Comparison of ENCODE assay signal across 8 mouse cellular contexts in the genomic region with DNA sequence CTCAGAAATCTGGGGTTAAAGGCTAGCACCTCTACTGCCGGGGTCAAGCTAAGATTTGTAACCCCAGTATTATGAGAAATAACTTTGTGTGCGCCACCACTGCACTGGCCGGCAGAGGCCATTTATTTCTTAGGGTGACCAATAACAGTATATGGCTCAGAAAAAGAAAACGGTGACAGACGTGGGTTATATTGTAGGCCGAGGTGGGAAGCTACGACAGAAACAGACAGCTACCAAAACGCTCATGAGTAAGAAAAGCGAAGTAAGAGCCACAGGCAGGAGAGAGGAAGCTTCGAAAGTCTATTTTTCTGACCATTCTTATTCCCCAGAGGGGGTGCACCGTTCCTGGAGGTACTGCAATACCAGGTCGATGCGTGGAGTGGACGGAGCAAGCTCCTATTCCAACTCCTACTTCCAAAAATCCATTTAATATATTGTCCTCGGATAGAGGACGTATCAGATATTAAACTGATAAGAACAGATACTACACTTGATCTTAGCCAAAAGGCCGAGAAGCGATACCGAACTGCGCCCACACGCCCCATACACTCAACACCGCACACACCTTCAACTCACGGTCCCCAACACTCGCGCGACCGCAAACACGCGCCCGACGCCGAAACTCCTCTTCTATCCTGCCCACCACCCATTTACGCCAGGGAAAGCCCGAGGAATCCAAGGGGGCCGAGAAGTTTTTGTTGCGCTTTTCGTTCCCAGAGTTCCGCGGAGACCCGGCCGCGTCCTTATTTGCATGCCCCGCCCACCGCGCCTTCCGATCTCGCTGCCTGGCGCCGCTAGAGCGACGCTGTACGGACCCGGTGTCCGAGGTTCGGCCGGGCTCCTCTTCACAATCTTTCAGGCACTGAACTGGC. TPM values are rescaled to one million over a fixed set of nuclear protein-coding genes. Genes with fewer than 3 reads are reported as not detected.
DNase-seq lines count a peak whose midpoint lies in the region; ATAC-seq lines count a peak whose summit lies in the region.
"Not testable (repeated sequence)": the region's sequence is repeated elsewhere in the genome, so short reads cannot be mapped to it uniquely, and the experiment has no call there.

No protein-coding gene starts in this region.

- intact Hi-C loops in gastrocnemius, postnatal 36 days (cut with DNase I); left cerebral cortex, postnatal 14 days (cut with DNase I): not testable (repeated sequence)

- not testable (repeated sequence) for H3K36me3 ChIP-seq in intestine, embryonic 14.5 days (ENCODE audit: control insufficient read depth, insufficient read depth, low read length); megakaryocyte, embryonic 14.5 days (replicated peaks; ENCODE audit: low read length)

- not testable (repeated sequence) for H3K9me3 ChIP-seq in intestine, embryonic 14.5 days (ENCODE audit: control insufficient read depth, low read length); megakaryocyte, embryonic 14.5 days

- under 1% methylated on average over 42 of the region's 56 CpGs for WGBS in intestine, embryonic 14.5 days

- H3K27ac ChIP-seq in intestine, embryonic 14.5 days (ENCODE audit: low read depth) = peak overlapping the region; percentile 92

- H3K27me3 ChIP-seq in intestine, embryonic 14.5 days (replicated peaks; ENCODE audit: control insufficient read depth, insufficient read depth, low read length); megakaryocyte, embryonic 14.5 days (replicated peaks): not testable (repeated sequence)

- peak overlapping the region; percentile 18; the same call in 1 of the 2 replicates for H3K4me3 ChIP-seq in intestine, embryonic 14.5 days (ENCODE audit: low read depth, low read length)
- peak overlapping the region; percentile 83 for H3K4me3 ChIP-seq in megakaryocyte, embryonic 14.5 days (replicated peaks)

- peak; percentile 78 for DNase-seq in adrenal gland, postnatal 14 days
- peak; percentile 83 for DNase-seq in embryo, embryonic 9.5 days (ENCODE audit: extremely low spot score)
- peak; percentile 39 to 62 for DNase-seq in gastrocnemius, postnatal 36 days
- peak; percentile 92 for DNase-seq in intestine, embryonic 14.5 days (ENCODE audit: low spot score)
- peak; percentile 63 to 65 for DNase-seq in left cerebral cortex, postnatal 14 days (ENCODE audit: low spot score in 2 of 2)
- DNase-seq in right cerebral cortex, adult 2 months (ENCODE audit: low spot score in 2 of 2) = peak; percentile 52 to 66
- peak; percentile 60 for DNase-seq in urinary bladder, adult 2 months (ENCODE audit: low spot score)

- H3K9ac ChIP-seq in intestine, embryonic 14.5 days (ENCODE audit: low read length) = peak overlapping the region; percentile 43

- H3K4me1 ChIP-seq in intestine, embryonic 14.5 days (replicated peaks; ENCODE audit: control insufficient read depth, insufficient read depth, low read length) = not testable (repeated sequence)
- H3K4me1 ChIP-seq in megakaryocyte, embryonic 14.5 days = peaks cover 10% of the 10 kb centered on the region; the same call in 1 of the 2 replicates

- peak overlapping the region; percentile 46 for H3K4me2 ChIP-seq in intestine, embryonic 14.5 days (ENCODE audit: low read length)

- ATAC-seq in intestine, embryonic 14.5 days (replicated peaks; ENCODE audit: low FRiP score, low TSS enrichment, low read depth) = peak; percentile 82

RNA-seq across cellular contexts. Expression of gene Rdm1, which starts 18.7 kb away (rescaled TPM):
- 22.9 and 26.6 TPM in 2 replicates for total RNA-seq in adrenal gland, postnatal 14 days (2021)
- total RNA-seq in gastrocnemius, postnatal 36 days (2021) = 10 to 100 TPM; 22.4 to 24.3 TPM
- 30.8 and 44.8 TPM in 2 replicates for polyA plus RNA-seq in intestine, embryonic 14.5 days (2014; fragmentation: Nextera tagmentation; extraction: Ambion mirVana)
- 1 to 10 TPM; 4.3 to 4.9 TPM for total RNA-seq in left cerebral cortex, postnatal 14 days (2021)
- 3.8 TPM in 1 of 2 replicates, not detected in the other for polyA plus RNA-seq in megakaryocyte, embryonic 14.5 days (2012; ENCODE audit: insufficient read depth, low replicate concordance)
- polyA plus RNA-seq in urinary bladder, adult 2 months (2012; rRNA removed) = 34.4 and 37.5 TPM in 2 replicates

RNA-seq across cellular contexts. Expression of gene Arl4d, which starts 19.7 kb away (rescaled TPM):
- total RNA-seq in adrenal gland, postnatal 14 days (2021) = 12.6 and 15.6 TPM in 2 replicates
- total RNA-seq in gastrocnemius, postnatal 36 days (2021) = 1 to 10 TPM; 4.7 to 9.3 TPM
- 7.8 and 8.3 TPM in 2 replicates for polyA plus RNA-seq in intestine, embryonic 14.5 days (2014; fragmentation: Nextera tagmentation; extraction: Ambion mirVana)
- total RNA-seq in left cerebral cortex, postnatal 14 days (2021) = 10 to 100 TPM; 23.2 to 39.8 TPM
- polyA plus RNA-seq in megakaryocyte, embryonic 14.5 days (2012; ENCODE audit: insufficient read depth, low replicate concordance) = 1.2 TPM in 1 of 2 replicates, not detected in the other
- polyA plus RNA-seq in urinary bladder, adult 2 months (2012; rRNA removed) = 41.9 and 52.2 TPM in 2 replicates

RNA-seq across cellular contexts. Expression of gene Gm11634, which starts 46.6 kb away (rescaled TPM):
- total RNA-seq in adrenal gland, postnatal 14 days (2021) = not detected in 2 replicates
- total RNA-seq in gastrocnemius, postnatal 36 days (2021) = not detected
- polyA plus RNA-seq in intestine, embryonic 14.5 days (2014; fragmentation: Nextera tagmentation; extraction: Ambion mirVana) = not detected in 2 replicates
- total RNA-seq in left cerebral cortex, postnatal 14 days (2021) = not detected
- not detected in 2 replicates for polyA plus RNA-seq in megakaryocyte, embryonic 14.5 days (2012; ENCODE audit: insufficient read depth, low replicate concordance)
- polyA plus RNA-seq in urinary bladder, adult 2 months (2012; rRNA removed) = not detected in 2 replicates

Comparison
In these comparisons a context has a peak if more than half of its experiments do, and no peak if none do; other contexts are left out.
1. Peak in every context shown above with its lines: DNase-seq, ATAC-seq, H3K4me3 ChIP-seq and H3K27ac ChIP-seq.